Mouse (Mus musculus): Measurements from ENCODE around the gene Rmdn3. TPM values are rescaled to one million over a fixed set of nuclear protein-coding genes. Genes with fewer than 3 reads are reported as not detected.

Rmdn3 gene
- total RNA-seq, 1 experiment from 2014 or later = 38.4 TPM

GRCm38 (mm10) chr2:119112438-119113112, 44.3 kb downstream of the Rmdn3 start, which contains the start of gene Rad51:
Gene Rad51, plus strand, starts transcription at chr2:119112793.
- peak; percentile 95 for ATAC-seq (replicated peaks; ENCODE audit: low read depth, poor library complexity, severe bottlenecking)

GRCm38 (mm10) chr2:119111060-119111459, 45.8 kb downstream of the Rmdn3 start:
- no peak for ATAC-seq (replicated peaks; ENCODE audit: low read depth, poor library complexity, severe bottlenecking)

- ATAC-seq (replicated peaks; ENCODE audit: low read depth, poor library complexity, severe bottlenecking) = no peak
Observed at GRCm38 (mm10) chr2:119108554-119108953, 48.3 kb downstream of the Rmdn3 start.

- ATAC-seq (replicated peaks; ENCODE audit: low read depth, poor library complexity, severe bottlenecking) = no peak
Observed at GRCm38 (mm10) chr2:119106583-119106982, 50.3 kb downstream of the Rmdn3 start.

- no peak for ATAC-seq (replicated peaks; ENCODE audit: low read depth, poor library complexity, severe bottlenecking)
Observed at GRCm38 (mm10) chr2:119101552-119101951, 55.3 kb downstream of the Rmdn3 start.

Other genes starting within 250 kb of the Rmdn3 start
- gene Chst14, start 230.5 kb downstream of the Rmdn3 start, total RNA-seq (2017) = 2.9 and 3.9 TPM in 2 replicates
- 11.4 and 15.7 TPM in 2 replicates for gene Ccdc32, start 127.6 kb downstream of the Rmdn3 start, total RNA-seq (2017)
- gene Rpusd2, start 122.2 kb downstream of the Rmdn3 start, total RNA-seq (2017) = 22.3 and 22.8 TPM in 2 replicates
- 91.2 and 91.3 TPM in 2 replicates for gene Knl1, start 109.9 kb downstream of the Rmdn3 start, total RNA-seq (2017)
- gene Rad51, start 44.2 kb downstream of the Rmdn3 start, total RNA-seq (2017) = 29.3 and 33.2 TPM in 2 replicates
- not detected in 2 replicates for gene Gchfr, start 10.7 kb upstream of the Rmdn3 start, total RNA-seq (2017)
- gene Gm14137, start 17.5 kb upstream of the Rmdn3 start, total RNA-seq (2017) = not detected in 2 replicates
- gene Zfyve19, start 51.6 kb upstream of the Rmdn3 start, total RNA-seq (2017) = 51.6 and 59.1 TPM in 2 replicates
- gene Dnajc17, start 51.8 kb upstream of the Rmdn3 start, total RNA-seq (2017) = 41.5 and 46.6 TPM in 2 replicates
- not detected in 2 replicates for gene Ppp1r14d, start 72.9 kb upstream of the Rmdn3 start, total RNA-seq (2017)
- 0.18 TPM in 1 of 2 replicates, not detected in the other for gene Spint1, start 80.3 kb upstream of the Rmdn3 start, total RNA-seq (2017)
- 0.05 TPM in 1 of 2 replicates, not detected in the other for gene Rhov, start 114.2 kb upstream of the Rmdn3 start, total RNA-seq (2017)
- gene Vps18, start 131.7 kb upstream of the Rmdn3 start, total RNA-seq (2017) = 12.8 and 22.5 TPM in 2 replicates
- not detected in 2 replicates for gene Dll4, start 168.8 kb upstream of the Rmdn3 start, total RNA-seq (2017)
- gene Chac1, start 194.2 kb upstream of the Rmdn3 start, total RNA-seq (2017) = not detected in 2 replicates

All from common myeloid progenitor, adult 5-6 weeks (primary cell).